Mouse (Mus musculus): ENCODE measurements around the gene Gadd45b. TPM values are rescaled to one million over a fixed set of nuclear protein-coding genes. Genes with fewer than 3 reads are reported as not detected.

Gene Gadd45b
- polyA plus RNA-seq, 1 experiment from 2014 or later, result 17.4 TPM

- H3K27me3 ChIP-seq (ENCODE audit: insufficient read depth, low read length), result no peaks in the 10 kb centered on the region
- no peak overlapping the region for H3K4me2 ChIP-seq (ENCODE audit: low read length)
- no peaks in the 10 kb centered on the region for H3K36me3 ChIP-seq (ENCODE audit: insufficient read depth, low read length)
- DNase-seq (ENCODE audit: low spot score), result peak; percentile 84
- TF ChIP-seq CTCF (IDR thresholded peaks at IDR 0.05; ENCODE audit: low read depth), result peak; percentile 84
- no peak overlapping the region for H3K9ac ChIP-seq (ENCODE audit: low read depth, low read length)
- no peak overlapping the region for H3K4me3 ChIP-seq (replicated peaks; ENCODE audit: low read depth, low read length)
- H3K4me1 ChIP-seq (replicated peaks; ENCODE audit: insufficient read depth, low read length), result no peaks in the 10 kb centered on the region
- WGBS, result 24% methylated on average over 9 of the region's 9 CpGs
- ATAC-seq (replicated peaks; ENCODE audit: low FRiP score, low read depth), result peak; percentile 40; the same call in 1 of the 2 replicates
- no peaks in the 10 kb centered on the region for H3K9me3 ChIP-seq (replicated peaks; ENCODE audit: low read length)
- H3K27ac ChIP-seq, result peak overlapping the region; percentile 57; the same call in 1 of the 2 replicates
These were observed 25.7 kb downstream of the Gadd45b start for GRCm38 (mm10) chr10:80955536-80955935.

DNA sequence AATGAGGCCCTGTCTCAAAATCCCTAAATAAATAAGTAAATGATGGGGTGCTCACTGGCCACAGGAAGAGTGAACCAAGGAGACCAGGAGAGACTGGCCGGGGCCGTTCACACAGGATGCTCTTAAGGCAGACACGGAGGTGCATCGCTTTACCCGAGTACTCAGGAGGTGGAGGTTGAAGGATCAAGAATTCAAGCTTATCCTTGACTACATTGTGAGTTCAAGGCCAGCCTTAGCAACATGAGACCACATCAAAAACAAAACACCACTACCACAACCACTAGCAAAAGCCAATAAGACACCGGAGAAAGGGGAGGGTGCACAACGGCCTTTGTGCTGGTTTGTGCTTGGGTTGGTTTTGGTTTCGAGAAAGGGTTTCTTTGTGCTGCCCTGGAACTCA lies 26.5 kb downstream of the Gadd45b start:
- Histone ChIP-seq H3K9me3 (replicated peaks; ENCODE audit: low read length) (no peaks in the 10 kb centered on the region), H3K4me3 (replicated peaks; ENCODE audit: low read depth, low read length) (no peak overlapping the region), H3K4me2 (ENCODE audit: low read length) (no peak overlapping the region), H3K4me1 (replicated peaks; ENCODE audit: insufficient read depth, low read length) (no peaks in the 10 kb centered on the region), H3K27me3 (ENCODE audit: insufficient read depth, low read length) (no peaks in the 10 kb centered on the region), H3K36me3 (ENCODE audit: insufficient read depth, low read length) (no peaks in the 10 kb centered on the region), H3K9ac (ENCODE audit: low read depth, low read length) (no peak overlapping the region), H3K27ac (no peak overlapping the region)
- no peak for TF ChIP-seq CTCF (IDR thresholded peaks at IDR 0.05; ENCODE audit: low read depth)
- WGBS, result 95% methylated on average over 8 of the region's 8 CpGs
- ATAC-seq (replicated peaks; ENCODE audit: low FRiP score, low read depth), result no peak
- no peak for DNase-seq (ENCODE audit: low spot score)

- WGBS, result 75% methylated on average over 6 of the region's 6 CpGs
- Histone ChIP-seq H3K4me3 (replicated peaks; ENCODE audit: low read depth, low read length) (no peak overlapping the region), H3K4me1 (replicated peaks; ENCODE audit: insufficient read depth, low read length) (no peaks in the 10 kb centered on the region), H3K27ac (no peak overlapping the region), H3K9ac (ENCODE audit: low read depth, low read length) (no peak overlapping the region), H3K36me3 (ENCODE audit: insufficient read depth, low read length) (no peaks in the 10 kb centered on the region), H3K4me2 (ENCODE audit: low read length) (no peak overlapping the region), H3K27me3 (ENCODE audit: insufficient read depth, low read length) (no peaks in the 10 kb centered on the region), H3K9me3 (replicated peaks; ENCODE audit: low read length) (no peaks in the 10 kb centered on the region)
- TF ChIP-seq CTCF (IDR thresholded peaks at IDR 0.05; ENCODE audit: low read depth), result no peak
- ATAC-seq (replicated peaks; ENCODE audit: low FRiP score, low read depth) (no peak), DNase-seq (ENCODE audit: low spot score) (no peak)
These were observed 27.0 kb downstream of the Gadd45b start for GRCm38 (mm10) chr10:80956901-80957300.

- no peaks in the 10 kb centered on the region for H3K27me3 ChIP-seq (ENCODE audit: insufficient read depth, low read length)
- TF ChIP-seq CTCF (IDR thresholded peaks at IDR 0.05; ENCODE audit: low read depth), result peak; percentile 28; the same call in 1 of the 2 replicates
- DNase-seq (ENCODE audit: low spot score) (no peak), ATAC-seq (replicated peaks; ENCODE audit: low FRiP score, low read depth) (no peak)
- no peak overlapping the region for H3K27ac ChIP-seq
- no peaks in the 10 kb centered on the region for H3K4me1 ChIP-seq (replicated peaks; ENCODE audit: insufficient read depth, low read length)
- H3K9me3 ChIP-seq (replicated peaks; ENCODE audit: low read length), result no peaks in the 10 kb centered on the region
- no peaks in the 10 kb centered on the region for H3K36me3 ChIP-seq (ENCODE audit: insufficient read depth, low read length)
- H3K9ac ChIP-seq (ENCODE audit: low read depth, low read length), result no peak overlapping the region
- no peak overlapping the region for H3K4me3 ChIP-seq (replicated peaks; ENCODE audit: low read depth, low read length)
- H3K4me2 ChIP-seq (ENCODE audit: low read length), result no peak overlapping the region
- 67% methylated on average over 4 of the region's 4 CpGs for WGBS
These were observed 27.9 kb downstream of the Gadd45b start for GRCm38 (mm10) chr10:80957791-80958190.

- peaks cover 7% of the 10 kb centered on the region; the same call in 1 of the 2 replicates for H3K4me1 ChIP-seq (replicated peaks; ENCODE audit: insufficient read depth, low read length)
- no peaks in the 10 kb centered on the region for H3K9me3 ChIP-seq (replicated peaks; ENCODE audit: low read length)
- H3K27me3 ChIP-seq (ENCODE audit: insufficient read depth, low read length), result no peaks in the 10 kb centered on the region
- 94% methylated on average over 5 of the region's 5 CpGs for WGBS
- H3K36me3 ChIP-seq (ENCODE audit: insufficient read depth, low read length), result no peaks in the 10 kb centered on the region
- H3K27ac ChIP-seq, result no peak overlapping the region
- no peak overlapping the region for H3K9ac ChIP-seq (ENCODE audit: low read depth, low read length)
- ATAC-seq (replicated peaks; ENCODE audit: low FRiP score, low read depth), result no peak
- no peak overlapping the region for H3K4me2 ChIP-seq (ENCODE audit: low read length)
- TF ChIP-seq CTCF (IDR thresholded peaks at IDR 0.05; ENCODE audit: low read depth), result no peak
- no peak for DNase-seq (ENCODE audit: low spot score)
- no peak overlapping the region for H3K4me3 ChIP-seq (replicated peaks; ENCODE audit: low read depth, low read length)
These were observed 29.2 kb downstream of the Gadd45b start for GRCm38 (mm10) chr10:80958979-80959637.

GRCm38 (mm10) chr10:80960551-80961508 lies 31.0 kb downstream of the Gadd45b start:
- peak overlapping the region; percentile 61 for H3K27ac ChIP-seq
- H3K36me3 ChIP-seq (ENCODE audit: insufficient read depth, low read length), result no peaks in the 10 kb centered on the region
- no peak overlapping the region for H3K9ac ChIP-seq (ENCODE audit: low read depth, low read length)
- WGBS, result 10% methylated on average over 12 of the region's 16 CpGs
- 0 out of 2 replicates have a peak overlapping the region, but pooled peaks have one; percentile 0 for H3K4me2 ChIP-seq (ENCODE audit: low read length)
- TF ChIP-seq CTCF (IDR thresholded peaks at IDR 0.05; ENCODE audit: low read depth), result peak; percentile 67
- H3K4me1 ChIP-seq (replicated peaks; ENCODE audit: insufficient read depth, low read length), result peaks cover 7% of the 10 kb centered on the region; the same call in 1 of the 2 replicates
- DNase-seq (ENCODE audit: low spot score) (peak; percentile 91), ATAC-seq (replicated peaks; ENCODE audit: low FRiP score, low read depth) (peak; percentile 53)
- no peak overlapping the region for H3K4me3 ChIP-seq (replicated peaks; ENCODE audit: low read depth, low read length)
- H3K27me3 ChIP-seq (ENCODE audit: insufficient read depth, low read length), result no peaks in the 10 kb centered on the region
- H3K9me3 ChIP-seq (replicated peaks; ENCODE audit: low read length), result no peaks in the 10 kb centered on the region

Data from kidney, postnatal 0 days (tissue).